Mouse (Mus musculus) heart, embryonic 14.5 days (tissue): ENCODE measurements at regions not wholly inside any gene's neighbourhood (a gene's known extent, or its start where the extent isn't known, plus 50 kb on each side); places are given as distances from the start of the nearest gene placed in this dataset.

Experiments
- ATAC-seq: fragments of 200-750 bp; cut with Nextera tagmentation; 2 replicates; pipeline ENCODE4 v1.8.0; 2017; ENCODE audit warnings: low read depth, moderate TSS enrichment; ENCODE audit not compliant: insufficient number of reproducible peaks, insufficient read depth, low FRiP score
- H3K27ac ChIP-seq, 2 experiments: fragments of 200-500 bp in 1 of 2; fragments of 300-500 bp in 1 of 2; sonication (generic) in 1 of 2; replicated peaks in 1 of 2; 2 replicates each; pipeline ENCODE4 v1.5.1; 2012 to 2014; ENCODE audit warnings: low read depth in 2 of 2, low read length in 2 of 2, control low read depth in 1 of 2, mild to moderate bottlenecking in 1 of 2, mixed read lengths in 1 of 2; ENCODE audit not compliant: control insufficient read depth in 1 of 2, insufficient read depth in 1 of 2
- H3K27me3 ChIP-seq: fragments of 300-500 bp; sonication (generic); 2 replicates; pipeline ENCODE4 v1.6.1; 2014; ENCODE audit warnings: mild to moderate bottlenecking, low read length, control low read depth; ENCODE audit not compliant: control insufficient read depth, insufficient read depth
- H3K36me3 ChIP-seq: fragments of 300-500 bp; sonication (generic); 2 replicates; pipeline ENCODE4 v1.6.1; 2014; ENCODE audit warnings: mild to moderate bottlenecking, control low read depth, low read length, mixed read lengths; ENCODE audit not compliant: control insufficient read depth, insufficient read depth
- H3K4me1 ChIP-seq, 2 experiments: fragments of 200-500 bp in 1 of 2; fragments of 300-500 bp in 1 of 2; sonication (generic) in 1 of 2; 2 replicates each; pipeline ENCODE4 v1.6.1; 2012 to 2014; ENCODE audit warnings: low read length in 2 of 2, control low read depth in 1 of 2, mixed read lengths in 1 of 2; ENCODE audit not compliant: control insufficient read depth in 2 of 2, insufficient read depth in 2 of 2
- H3K4me2 ChIP-seq: fragments of 300-500 bp; sonication (generic); 2 replicates; pipeline ENCODE4 v1.6.1; 2014; ENCODE audit warnings: mild to moderate bottlenecking, low read length
- H3K4me3 ChIP-seq, 2 experiments: fragments of 200-500 bp in 1 of 2; fragments of 300-500 bp in 1 of 2; sonication (generic) in 1 of 2; 2 replicates each; pipeline ENCODE4 v1.5.1; 2012 to 2014; ENCODE audit warnings: low read length in 2 of 2, mild to moderate bottlenecking in 2 of 2, control low read depth in 1 of 2, low read depth in 1 of 2, moderate library complexity in 1 of 2; ENCODE audit not compliant: control insufficient read depth in 1 of 2, insufficient read depth in 1 of 2
- H3K9ac ChIP-seq: fragments of 300-500 bp; sonication (generic); 2 replicates; pipeline ENCODE4 v1.6.1; 2014; ENCODE audit warnings: mild to moderate bottlenecking, low read length
- H3K9me3 ChIP-seq: fragments of 300-500 bp; sonication (generic); 2 replicates; pipeline ENCODE4 v1.6.1; 2016; ENCODE audit warnings: low read length, control low read depth; ENCODE audit not compliant: control insufficient read depth
- WGBS: fragments of 180-500 bp; shearing (Covaris S2); extraction: QIAGEN DNeasy Blood & Tissue Kit; methylation state at CpG from one replicate; pipeline ENCODE4 v1.1.7; 2014; 5-methylcytosine and 5-hydroxymethylcytosine counted together

GRCm38 (mm10) chr19:27492468-27492867 is 62.8 kb upstream of the Pum3 start:
- H3K4me3 ChIP-seq = no peak overlapping the region
- ATAC-seq = no peak
- H3K4me2 ChIP-seq = no peak overlapping the region
- no peak overlapping the region for H3K9ac ChIP-seq
- no peaks in the 10 kb centered on the region for H3K4me1 ChIP-seq
- H3K27ac ChIP-seq = no peak overlapping the region
- H3K27me3 ChIP-seq = no peaks in the 10 kb centered on the region
- WGBS = 79% methylated on average over 8 of the region's 8 CpGs
- no peaks in the 10 kb centered on the region for H3K36me3 ChIP-seq
- no peaks in the 10 kb centered on the region for H3K9me3 ChIP-seq

- Histone ChIP-seq H3K9me3 (no peaks in the 10 kb centered on the region), H3K4me1 (no peaks in the 10 kb centered on the region), H3K9ac (no peak overlapping the region), H3K36me3 (no peaks in the 10 kb centered on the region), H3K27ac (no peak overlapping the region), H3K4me2 (no peak overlapping the region), H3K27me3 (no peaks in the 10 kb centered on the region), H3K4me3 (no peak overlapping the region)
- 85% methylated on average over 5 of the region's 5 CpGs for WGBS
- ATAC-seq = no peak
These were observed 62.2 kb upstream of the Pum3 start for GRCm38 (mm10) chr19:27491873-27492272.

- 74% methylated on average over 4 of the region's 4 CpGs for WGBS
- H3K9ac ChIP-seq = no peak overlapping the region
- no peaks in the 10 kb centered on the region for H3K4me1 ChIP-seq
- no peak overlapping the region for H3K4me3 ChIP-seq
- H3K27me3 ChIP-seq = no peaks in the 10 kb centered on the region
- ATAC-seq = no peak
- H3K36me3 ChIP-seq = no peaks in the 10 kb centered on the region
- no peaks in the 10 kb centered on the region for H3K9me3 ChIP-seq
- no peak overlapping the region for H3K27ac ChIP-seq
- no peak overlapping the region for H3K4me2 ChIP-seq
These were observed 59.4 kb upstream of the Pum3 start for GRCm38 (mm10) chr19:27489053-27489452.
